ENCODE assay signal across 8 mouse cellular contexts in genomic region chr3:54360897-54361296, GRCm38 (mm10). TPM values are rescaled to one million over a fixed set of nuclear protein-coding genes. Genes with fewer than 3 reads are reported as not detected.
DNase-seq lines count a peak whose midpoint lies in the region; ATAC-seq and TF ChIP-seq lines count a peak whose summit lies in the region.

Gene Postn (plus strand): TSS chr3:54361109.

- DNase-seq in neural tube, embryonic 11.5 days (ENCODE audit: low spot score): no peak
- DNase-seq in neural tube, embryonic 10.5 days (ENCODE audit: extremely low spot score, low spot score): no peak
- DNase-seq in hindbrain, embryonic 14.5 days (ENCODE audit: low spot score): no peak
- DNase-seq in lung, postnatal 4 days: peak; percentile 29 to 49
- DNase-seq in cerebellum, adult 11-12 months: no peak
- no peak for DNase-seq in frontal cortex, postnatal 10 days (ENCODE audit: low spot score in 2 of 2)

- no peaks in the 10 kb centered on the region for H3K27me3 ChIP-seq in neural tube, embryonic 11.5 days (ENCODE audit: control insufficient read depth, insufficient read depth, low read length)
- H3K27me3 ChIP-seq in hindbrain, embryonic 14.5 days (ENCODE audit: control insufficient read depth, insufficient read depth, low read length): no peaks in the 10 kb centered on the region

- no peak within 1 kb of the TSS for H3K4me3 ChIP-seq in neural tube, embryonic 11.5 days (ENCODE audit: low read depth, low read length)
- peak within 1 kb of the TSS; percentile 51 for H3K4me3 ChIP-seq in embryonic fibroblast, embryonic 13.5 days (ENCODE audit: insufficient read depth, low read length)
- no peak within 1 kb of the TSS for H3K4me3 ChIP-seq in hindbrain, embryonic 14.5 days (replicated peaks; ENCODE audit: low read length)

- no peak within 1 kb of the TSS for H3K9ac ChIP-seq in neural tube, embryonic 11.5 days (ENCODE audit: low read length)
- H3K9ac ChIP-seq in hindbrain, embryonic 14.5 days: no peak within 1 kb of the TSS

- no peaks in the 10 kb centered on the region for H3K36me3 ChIP-seq in neural tube, embryonic 11.5 days (ENCODE audit: control insufficient read depth, insufficient read depth, low read length)
- no peaks in the 10 kb centered on the region for H3K36me3 ChIP-seq in hindbrain, embryonic 14.5 days (replicated peaks; ENCODE audit: control insufficient read depth, insufficient read depth)

- 0 out of 2 replicates have a peak, but pooled peaks cover 3% of the 10 kb centered on the region for H3K4me1 ChIP-seq in neural tube, embryonic 11.5 days (ENCODE audit: control insufficient read depth, insufficient read depth, low read length)
- peaks cover 6% of the 10 kb centered on the region; the same call in 1 of the 2 replicates for H3K4me1 ChIP-seq in embryonic fibroblast, embryonic 13.5 days (ENCODE audit: control insufficient read depth, insufficient read depth, low read length)
- 0 out of 2 replicates have a peak, but pooled peaks cover 5% of the 10 kb centered on the region for H3K4me1 ChIP-seq in hindbrain, embryonic 14.5 days (replicated peaks; ENCODE audit: control insufficient read depth, insufficient read depth, low read length)

- peak; percentile 99 for TF ChIP-seq POLR2A in embryonic fibroblast, embryonic 13.5 days (IDR thresholded peaks at IDR 0.05; ENCODE audit: low read depth, low read length)

- no peak for ATAC-seq in neural tube, embryonic 11.5 days (ENCODE audit: insufficient read depth, low FRiP score, low TSS enrichment)
- ATAC-seq in hindbrain, embryonic 14.5 days (ENCODE audit: low FRiP score): no peak
- ATAC-seq in monocyte, adult 5-6 weeks (replicated peaks; ENCODE audit: insufficient number of reproducible peaks, low FRiP score, low TSS enrichment, poor library complexity, severe bottlenecking): no peak

- H3K27ac ChIP-seq in neural tube, embryonic 11.5 days (ENCODE audit: low read depth, low read length): no peak within 1 kb of the TSS
- H3K27ac ChIP-seq in embryonic fibroblast, embryonic 13.5 days (ENCODE audit: insufficient read depth, low read length): peak within 1 kb of the TSS; percentile 71
- no peak within 1 kb of the TSS for H3K27ac ChIP-seq in hindbrain, embryonic 14.5 days

- no peak for TF ChIP-seq CTCF in embryonic fibroblast, embryonic 13.5 days (IDR thresholded peaks at IDR 0.05; ENCODE audit: borderline replicate concordance, insufficient read depth, low read length)

- no peaks in the 10 kb centered on the region for H3K9me3 ChIP-seq in neural tube, embryonic 11.5 days (ENCODE audit: control insufficient read depth, low read length)
- no peaks in the 10 kb centered on the region for H3K9me3 ChIP-seq in hindbrain, embryonic 14.5 days (ENCODE audit: control insufficient read depth, low read length)

- WGBS in neural tube, embryonic 11.5 days: 56% methylated on average over 6 of the region's 6 CpGs
- 49% methylated on average over 6 of the region's 6 CpGs for WGBS in hindbrain, embryonic 14.5 days

- H3K4me2 ChIP-seq in neural tube, embryonic 11.5 days (ENCODE audit: low read depth): no peak within 1 kb of the TSS
- peak within 1 kb of the TSS; percentile 6; the same call in 1 of the 2 replicates for H3K4me2 ChIP-seq in hindbrain, embryonic 14.5 days (replicated peaks)

RNA-seq across cellular contexts. Expression of gene Postn, which starts in this region (rescaled TPM):
- 47.3 and 47.7 TPM in 2 replicates for polyA plus RNA-seq in neural tube, embryonic 11.5 days (2014; fragmentation: Nextera tagmentation; extraction: Ambion mirVana)
- 1,715 and 3,345 TPM in 2 replicates for polyA plus RNA-seq in embryonic fibroblast, embryonic 13.5 days (2011; ENCODE audit: insufficient read length, low read depth, missing spikeins)
- polyA plus RNA-seq in hindbrain, embryonic 14.5 days (2014; fragmentation: Nextera tagmentation; extraction: Ambion mirVana): 33.6 and 34.6 TPM in 2 replicates
- not detected in 3 replicates for total RNA-seq in monocyte, adult 5-6 weeks (2017)

Comparison
In these comparisons a context has a peak if more than half of its experiments do, and no peak if none do; other contexts are left out.
1. RNA of gene Postn (polyA plus RNA-seq): 1,715 to 3,345 TPM in embryonic fibroblast, embryonic 13.5 days; 47.3 to 47.7 TPM in neural tube, embryonic 11.5 days and 33.6 to 34.6 TPM in hindbrain, embryonic 14.5 days; every median in the first group is over 10 times any median in the second.
2. DNase-seq: peak in lung, postnatal 4 days (2 of 2); none in neural tube, embryonic 11.5 days (single experiment), neural tube, embryonic 10.5 days (single experiment), hindbrain, embryonic 14.5 days (single experiment), cerebellum, adult 11-12 months (single experiment) and frontal cortex, postnatal 10 days (0 of 2).